Mouse (Mus musculus) ES-E14 (cell line): ENCODE results near the gene Grcc10. TPM values are rescaled to one million over a fixed set of nuclear protein-coding genes. Genes with fewer than 3 reads are reported as not detected.

Experiments used
- DNase-seq: peaks from one replicate; pipeline ENCODE4 v3.0.0-alpha.2; 2013; ENCODE audit warnings: low read depth, low spot score
- H3K27ac ChIP-seq: 2 replicates; pipeline ENCODE4 v1.5.1; 2012; ENCODE audit warnings: low read depth, mild to moderate bottlenecking, low read length, moderate library complexity, mixed read lengths; ENCODE audit not compliant: poor library complexity, insufficient read depth, severe bottlenecking
- H3K36me3 ChIP-seq: 2 replicates; pipeline ENCODE4 v1.6.1; 2012; ENCODE audit warnings: mild to moderate bottlenecking, low read length, moderate library complexity, mixed read lengths; ENCODE audit not compliant: control insufficient read depth, poor library complexity, insufficient read depth, severe bottlenecking
- H3K4me1 ChIP-seq, 2 experiments: fragments of 150-350 bp in 1 of 2; sonication (generic) in 1 of 2; 2 replicates each; pipeline ENCODE4 v1.6.1; 2012; ENCODE audit warnings: low read length in 2 of 2, mild to moderate bottlenecking in 1 of 2, mixed read lengths in 1 of 2; ENCODE audit not compliant: control insufficient read depth in 2 of 2, insufficient read depth in 2 of 2, poor library complexity in 1 of 2
- H3K4me3 ChIP-seq, 2 experiments: fragments of 150-350 bp in 1 of 2; sonication (generic) in 1 of 2; 2 replicates each; pipeline ENCODE4 v1.5.1; 2012; ENCODE audit warnings: low read length in 2 of 2, low read depth in 1 of 2, mild to moderate bottlenecking in 1 of 2, mixed read lengths in 1 of 2; ENCODE audit not compliant: insufficient read depth in 1 of 2, poor library complexity in 1 of 2, severe bottlenecking in 1 of 2
- H3K9ac ChIP-seq: 2 replicates; pipeline ENCODE4 v1.6.1; 2012; ENCODE audit warnings: low read depth, mild to moderate bottlenecking, low read length, mixed read lengths; ENCODE audit not compliant: poor library complexity, insufficient read depth, severe bottlenecking
- H3K9me3 ChIP-seq: fragments of 150-350 bp; sonication (generic); 2 replicates; pipeline ENCODE4 v1.6.1; 2012; ENCODE audit warnings: low read depth, mild to moderate bottlenecking, low read length; ENCODE audit not compliant: control insufficient read depth, insufficient read depth
- CHD2 ChIP-seq: IDR thresholded peaks from 2 replicates; pipeline ENCODE4 v1.6.1; 2014; ENCODE audit warnings: mild to moderate bottlenecking, low read depth, low read length, inconsistent platforms
- HCFC1 ChIP-seq: IDR thresholded peaks from 2 replicates; pipeline ENCODE4 v1.6.1; 2012; ENCODE audit warnings: low read length, inconsistent platforms, borderline replicate concordance; ENCODE audit not compliant: insufficient read depth
- MAFK ChIP-seq: IDR thresholded peaks from 2 replicates; pipeline ENCODE4 v1.6.1; 2014; ENCODE audit warnings: mild to moderate bottlenecking, low read depth, low read length, inconsistent platforms; ENCODE audit not compliant: insufficient read depth
- ZC3H11A ChIP-seq: IDR thresholded peaks from 2 replicates; pipeline ENCODE4 v1.6.1; 2012; ENCODE audit warnings: low read depth, mild to moderate bottlenecking, inconsistent platforms, low read length, borderline replicate concordance
- ZNF384 ChIP-seq: IDR thresholded peaks from 2 replicates; pipeline ENCODE4 v1.6.1; 2012; ENCODE audit warnings: low read depth, low read length, inconsistent platforms
- in situ Hi-C, 2 experiments: fragments of 600-800 bp; cut with MboI; formaldehyde crosslinking; loops; one replicate each; pipeline ENCODE4 v1.15.1; 2025; ENCODE audit warnings: low sequenced_read_pairs in 2 of 2, inconsistent platforms in 1 of 2; ENCODE audit not compliant: unreplicated experiment in 2 of 2
- total RNA-seq: library from RNA; depleted of rRNA; stranded (reverse); fragments of 300-350 nt; gene quantifications from 2 replicates; pipeline ENCODE4 v1.2.3, GENCODE M21; 2012

Gene Grcc10
- total RNA-seq, 1 experiment = 108 TPM

DNA sequence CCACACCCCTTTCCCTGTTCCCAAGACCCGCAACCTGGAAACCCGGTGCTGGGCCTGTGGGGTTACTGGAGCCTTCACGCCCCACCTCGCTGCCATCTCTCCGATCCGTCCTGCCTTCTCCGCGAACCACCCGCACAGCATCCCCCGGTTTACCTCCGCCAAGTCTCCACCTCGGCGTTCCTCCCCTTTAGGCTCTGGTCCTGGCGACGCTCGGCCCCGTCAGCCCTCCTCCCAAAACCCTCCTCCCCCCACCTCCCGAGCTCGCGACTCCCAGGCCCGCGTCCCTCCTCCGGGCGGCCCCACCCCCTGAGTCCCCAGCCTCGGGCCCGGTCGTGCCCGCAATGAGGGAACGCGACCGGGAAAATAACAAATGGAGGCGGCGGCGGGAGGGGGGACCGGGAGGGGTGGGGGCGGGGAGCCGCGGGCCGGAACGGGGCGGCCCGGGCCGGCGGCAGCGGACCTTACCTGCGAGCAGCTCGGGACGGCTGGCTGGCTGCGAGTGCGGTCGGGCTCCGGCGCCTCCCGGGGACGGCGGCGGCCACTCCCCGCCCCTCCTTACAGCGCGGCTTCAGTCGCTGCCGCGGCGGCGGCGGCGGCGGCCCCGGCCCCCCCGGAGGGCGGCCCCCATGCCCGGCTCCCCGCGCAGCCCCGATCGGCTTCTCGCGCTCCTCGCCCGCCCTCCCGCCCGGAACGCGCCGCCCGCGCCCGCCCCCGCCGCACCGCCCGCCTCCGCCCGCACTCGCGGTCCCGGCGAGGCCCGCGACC is 14.8 kb upstream of the Grcc10 start, which contains the start of the genes Gm45234 and Atn1:
Gene Gm45234, minus strand, starts transcription at position 191 of the 765 bp plus-strand sequence.
Gene Atn1, minus strand, starts transcription at position 694 of the 765 bp plus-strand sequence.
- H3K9ac ChIP-seq = peak within 1 kb of the TSS; percentile 95
- in situ Hi-C loops = no loop called here

DNA sequence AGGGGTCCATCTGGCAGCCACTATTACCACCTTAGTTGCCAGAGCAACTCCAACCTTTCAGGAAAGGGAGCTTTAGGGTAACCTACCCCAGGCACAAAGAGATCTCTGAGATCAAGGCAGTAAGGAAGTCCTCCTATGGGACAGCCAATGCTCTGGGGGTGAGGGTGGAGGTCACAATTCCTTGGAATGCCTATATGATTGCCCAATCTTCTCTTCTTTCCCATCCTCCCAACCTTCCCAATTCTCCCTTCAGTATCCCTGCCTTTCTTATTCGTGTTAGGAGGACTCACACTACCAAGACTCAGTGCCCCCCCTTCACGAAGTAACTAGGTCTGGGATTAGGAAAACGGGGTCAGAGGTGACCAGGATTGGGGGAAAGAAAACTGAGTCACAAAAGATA is 14.1 kb upstream of the Grcc10 start:
- no peak for DNase-seq
- in situ Hi-C loops = no loop called here
- Histone ChIP-seq H3K9ac (peak overlapping the region; percentile 95), H3K4me1 (peaks cover 6 to 13% of the 10 kb centered on the region in 2 experiments; a peak in 3 of 4 replicates), H3K36me3 (no peaks in the 10 kb centered on the region), H3K27ac (no peak overlapping the region; the same call in 1 of the 2 replicates), H3K4me3 (peak overlapping the region; percentile 71 to 96), H3K9me3 (no peaks in the 10 kb centered on the region)
- TF ChIP-seq CHD2 = no peak
- TF ChIP-seq MAFK = no peak
- no peak for TF ChIP-seq HCFC1
- TF ChIP-seq ZNF384 = no peak
- TF ChIP-seq ZC3H11A = no peak

More for the DNA sequence above, 14.8 kb upstream of the Grcc10 start, which contains the start of the genes Gm45234 and Atn1:
- Histone ChIP-seq H3K9me3 (no peaks in the 10 kb centered on the region), H3K4me3 (peak within 1 kb of the TSS; percentile 73 to 96), H3K36me3 (no peaks in the 10 kb centered on the region), H3K4me1 (peaks cover 6 to 13% of the 10 kb centered on the region in 2 experiments; a peak in 3 of 4 replicates), H3K27ac (peak within 1 kb of the TSS; percentile 81)
- no peak for TF ChIP-seq CHD2
- TF ChIP-seq MAFK = no peak
- TF ChIP-seq HCFC1 = 0 out of 2 replicates have a peak, but pooled peaks have one; percentile 46
- TF ChIP-seq ZNF384 = no peak
- DNase-seq = no peak

DNA sequence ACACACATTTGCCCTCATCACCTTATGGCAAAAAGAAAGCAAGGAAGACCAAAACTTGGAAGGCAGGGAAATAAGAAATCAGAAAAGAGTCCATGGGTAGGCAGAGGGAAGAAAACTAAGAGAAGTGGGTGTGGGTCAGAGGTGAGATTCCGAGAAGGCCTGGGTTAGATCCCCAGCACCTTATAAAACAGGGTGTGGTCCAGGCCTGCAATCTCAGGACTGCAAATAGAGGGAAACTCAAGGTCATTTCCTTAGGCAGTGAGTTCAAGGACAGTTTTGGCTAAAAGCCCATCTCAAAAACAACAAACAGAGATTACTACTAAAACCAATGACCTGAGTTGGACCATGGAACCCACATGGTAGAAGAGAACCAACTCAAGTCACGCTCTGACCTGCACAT is 12.7 kb upstream of the Grcc10 start:
- no peak overlapping the region for H3K9ac ChIP-seq
- TF ChIP-seq HCFC1 (no peak), CHD2 (no peak), ZC3H11A (no peak), ZNF384 (no peak), MAFK (no peak)
- H3K36me3 ChIP-seq = no peaks in the 10 kb centered on the region

DNA sequence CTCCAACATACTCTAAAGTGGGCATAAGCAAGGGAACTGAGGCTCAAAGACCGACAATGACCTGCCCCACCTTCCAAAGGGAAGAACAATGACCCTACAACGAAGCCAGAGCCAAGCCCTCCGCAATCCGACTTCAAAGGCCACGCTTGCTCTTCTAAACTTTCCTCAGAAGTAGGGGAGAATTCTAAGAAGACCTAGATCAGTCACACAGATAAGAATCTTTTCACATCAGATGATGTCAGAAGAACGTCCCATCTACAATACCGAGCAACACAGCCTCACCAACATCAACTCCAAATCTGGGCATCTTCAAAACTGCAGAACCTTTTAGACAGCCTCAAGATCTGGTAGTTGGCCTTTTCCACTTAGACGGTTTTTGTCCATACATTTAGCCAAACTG is 9.2 kb upstream of the Grcc10 start:
- DNase-seq = no peak
- Histone ChIP-seq H3K9ac (no peak overlapping the region), H3K9me3 (no peaks in the 10 kb centered on the region), H3K4me3 (no peak overlapping the region), H3K27ac (no peak overlapping the region), H3K4me1 (peaks cover 6 to 18% of the 10 kb centered on the region in 2 experiments; a peak in 3 of 4 replicates), H3K36me3 (peaks cover 5% of the 10 kb centered on the region; the same call in 1 of the 2 replicates)
- TF ChIP-seq ZC3H11A (no peak), CHD2 (no peak), MAFK (no peak), HCFC1 (no peak), ZNF384 (no peak)
- in situ Hi-C loops = no loop called here

More for the DNA sequence above, 12.7 kb upstream of the Grcc10 start:
- Histone ChIP-seq H3K27ac (no peak overlapping the region), H3K9me3 (no peaks in the 10 kb centered on the region), H3K4me3 (no peak overlapping the region), H3K4me1 (peaks cover 6 to 16% of the 10 kb centered on the region in 2 experiments; a peak in 3 of 4 replicates)
- DNase-seq = no peak
- in situ Hi-C loops = no loop called here
